26 mouse cellular contexts compared by ENCODE assay signal in genomic region chr11:106543006-106543405, GRCm38 (mm10). TPM values are rescaled to one million over a fixed set of nuclear protein-coding genes. Genes with fewer than 3 reads are reported as not detected.
DNase-seq lines count a peak whose midpoint lies in the region; ATAC-seq and TF ChIP-seq lines count a peak whose summit lies in the region.
"Had no signal": no experiment of that assay in that cellular context is flagged by ENCODE, and none has a peak within 500 bp of the region (broad histone marks: within the 10 kb centered on the region; RNA-seq: fewer than 3 reads in every experiment).

No protein-coding gene starts in this region.

- no peaks in the 10 kb centered on the region for H3K9me3 ChIP-seq in liver, postnatal 0 days (ENCODE audit: low read length)
- no peaks in the 10 kb centered on the region for H3K9me3 ChIP-seq in liver, embryonic 12.5 days (replicated peaks)
- H3K9me3 ChIP-seq in liver, embryonic 14.5 days (ENCODE audit: control insufficient read depth, low read length) = no peaks in the 10 kb centered on the region
- no peaks in the 10 kb centered on the region for H3K9me3 ChIP-seq in midbrain, embryonic 11.5 days (ENCODE audit: control insufficient read depth, low read length)
- H3K9me3 ChIP-seq: forebrain, embryonic 10.5 days; G1E; heart, embryonic 10.5 days; heart, embryonic 13.5 days had no signal

- peaks cover 12% of the 10 kb centered on the region; the same call in 1 of the 2 replicates for H3K79me2 ChIP-seq in liver, adult 2 months (ENCODE audit: control insufficient read depth, insufficient read depth, low read length)

- 0 out of 2 replicates have a peak, but pooled peaks cover 3% of the 10 kb centered on the region for H3K4me1 ChIP-seq in liver, adult 2 months (ENCODE audit: control insufficient read depth, insufficient read depth, low read length)
- H3K4me1 ChIP-seq in liver, postnatal 0 days (ENCODE audit: insufficient read depth) = 0 out of 2 replicates have a peak, but pooled peaks cover 5% of the 10 kb centered on the region
- H3K4me1 ChIP-seq in liver, embryonic 12.5 days = peaks cover 21% of the 10 kb centered on the region
- H3K4me1 ChIP-seq in liver, embryonic 14.5 days (replicated peaks; ENCODE audit: control insufficient read depth in 2 of 2, insufficient read depth in 2 of 2, low read length in 1 of 2) = no peaks in the 10 kb centered on the region
- no peaks in the 10 kb centered on the region for H3K4me1 ChIP-seq in midbrain, embryonic 11.5 days (ENCODE audit: control insufficient read depth, insufficient read depth, low read length)

- ATAC-seq in liver, postnatal 0 days = no peak
- ATAC-seq in liver, embryonic 12.5 days = 0 out of 2 replicates have a peak, but pooled peaks have one; percentile 48
- ATAC-seq in liver, embryonic 14.5 days (ENCODE audit: insufficient read depth) = 0 out of 2 replicates have a peak, but pooled peaks have one; percentile 35
- no peak for ATAC-seq in midbrain, embryonic 11.5 days (ENCODE audit: low FRiP score)
- ATAC-seq: forebrain, embryonic 14.5 days; forebrain, postnatal 0 days; Patski had no signal

- TF ChIP-seq POLR2A in liver, adult 2 months (IDR thresholded peaks at IDR 0.05; ENCODE audit: extremely low read depth, insufficient read depth, low read length) = no peak

- no peaks in the 10 kb centered on the region for H3K27me3 ChIP-seq in liver, adult 2 months (ENCODE audit: control insufficient read depth, insufficient read depth, low read length)
- no peaks in the 10 kb centered on the region for H3K27me3 ChIP-seq in liver, postnatal 0 days (ENCODE audit: insufficient read depth, low read length)
- H3K27me3 ChIP-seq in liver, embryonic 12.5 days (replicated peaks) = no peaks in the 10 kb centered on the region
- H3K27me3 ChIP-seq in liver, embryonic 14.5 days (ENCODE audit: control insufficient read depth, insufficient read depth, low read length) = no peaks in the 10 kb centered on the region
- H3K27me3 ChIP-seq in midbrain, embryonic 11.5 days (ENCODE audit: control insufficient read depth, insufficient read depth, low read length) = no peaks in the 10 kb centered on the region
- H3K27me3 ChIP-seq: CH12.LX; heart, embryonic 13.5 days; Patski had no signal

- H3K4me3 ChIP-seq in liver, adult 2 months (ENCODE audit: insufficient read depth, low read depth, low read length) = no peak overlapping the region
- no peak overlapping the region for H3K4me3 ChIP-seq in liver, postnatal 0 days (ENCODE audit: low read depth, low read length)
- H3K4me3 ChIP-seq in liver, embryonic 12.5 days = no peak overlapping the region
- no peak overlapping the region for H3K4me3 ChIP-seq in liver, embryonic 14.5 days (ENCODE audit: insufficient read depth in 1 of 2, low read depth in 2 of 2, low read length in 2 of 2)
- H3K4me3 ChIP-seq in midbrain, embryonic 11.5 days (ENCODE audit: low read depth, low read length) = no peak overlapping the region
- H3K4me3 ChIP-seq: forebrain, embryonic 10.5 days; heart, adult 2 months; heart, embryonic 10.5 days; heart, embryonic 13.5 days had no signal

- peak; percentile 77 for DNase-seq in liver, adult 2 months (ENCODE audit: extremely low read depth, low read depth, low spot score)
- DNase-seq in liver, postnatal 0 days = no peak
- no peak for DNase-seq in liver, embryonic 14.5 days (ENCODE audit: low read depth in 3 of 3, low spot score in 3 of 3)
- peak; percentile 53 for DNase-seq in yolk sac, embryonic 10.5 days (ENCODE audit: low spot score)
- no peak for DNase-seq in midbrain, embryonic 11.5 days (ENCODE audit: low spot score, missing footprints)
- no peak for DNase-seq in kidney, postnatal 36 days
- DNase-seq: adrenal gland, postnatal 10 days; adrenal gland, postnatal 36 days; cerebellum, adult 18-20 months; cerebellum, adult 9-10 months; cerebellum, postnatal 14 days; forebrain, postnatal 0 days; gastrocnemius, postnatal 10 days; gastrocnemius, postnatal 36 days; heart, adult 2 months; heart, postnatal 14 days; heart, postnatal 4 days had no signal

- peaks cover 20% of the 10 kb centered on the region for H3K36me3 ChIP-seq in liver, adult 2 months (ENCODE audit: control insufficient read depth, insufficient read depth, low read length)
- peaks cover 37% of the 10 kb centered on the region for H3K36me3 ChIP-seq in liver, postnatal 0 days (replicated peaks; ENCODE audit: insufficient read depth, low read length)
- H3K36me3 ChIP-seq in liver, embryonic 12.5 days = peaks cover 57% of the 10 kb centered on the region
- H3K36me3 ChIP-seq in liver, embryonic 14.5 days (replicated peaks; ENCODE audit: control insufficient read depth, insufficient read depth, low read depth) = peaks cover 6% of the 10 kb centered on the region
- H3K36me3 ChIP-seq in midbrain, embryonic 11.5 days (ENCODE audit: control insufficient read depth, insufficient read depth, low read length) = no peaks in the 10 kb centered on the region

- TF ChIP-seq EP300 in liver, postnatal 0 days (IDR thresholded peaks at IDR 0.05; ENCODE audit: low read depth) = no peak
- TF ChIP-seq EP300 in liver, embryonic 14.5 days (IDR thresholded peaks at IDR 0.05; ENCODE audit: low read depth) = no peak

- H3K9ac ChIP-seq in liver, adult 2 months (ENCODE audit: low read depth, low read length) = no peak overlapping the region
- no peak overlapping the region for H3K9ac ChIP-seq in liver, postnatal 0 days (replicated peaks)
- H3K9ac ChIP-seq in liver, embryonic 12.5 days = no peak overlapping the region
- no peak overlapping the region for H3K9ac ChIP-seq in liver, embryonic 14.5 days (replicated peaks)
- H3K9ac ChIP-seq in midbrain, embryonic 11.5 days (ENCODE audit: low read length) = no peak overlapping the region
- H3K9ac ChIP-seq: forebrain, postnatal 0 days; heart, embryonic 13.5 days; hindbrain, embryonic 14.5 days had no signal

- no peak overlapping the region for H3K27ac ChIP-seq in liver, adult 2 months (replicated peaks; ENCODE audit: insufficient read depth, low read depth, low read length)
- H3K27ac ChIP-seq in liver, postnatal 0 days (ENCODE audit: low read depth) = no peak overlapping the region
- H3K27ac ChIP-seq in liver, embryonic 12.5 days = no peak overlapping the region
- no peak overlapping the region for H3K27ac ChIP-seq in liver, embryonic 14.5 days
- no peak overlapping the region for H3K27ac ChIP-seq in midbrain, embryonic 11.5 days (ENCODE audit: low read depth, low read length)
- H3K27ac ChIP-seq: forebrain, embryonic 10.5 days; heart, adult 2 months; heart, embryonic 10.5 days; heart, embryonic 13.5 days; hindbrain, embryonic 14.5 days had no signal

- no peak for TF ChIP-seq CTCF in liver, adult 2 months (IDR thresholded peaks at IDR 0.05; ENCODE audit: low read depth, low read length)
- no peak for TF ChIP-seq CTCF in liver, postnatal 0 days (IDR thresholded peaks at IDR 0.05; ENCODE audit: low read depth)
- no peak for TF ChIP-seq CTCF in liver, embryonic 14.5 days (IDR thresholded peaks at IDR 0.05; ENCODE audit: low read depth)

- WGBS in liver, adult 2 months = 47% methylated on average over 13 of the region's 13 CpGs
- WGBS in liver, postnatal 0 days (ENCODE audit: insufficient replicate concordance) = 73% methylated on average over 13 of the region's 13 CpGs
- WGBS in liver, embryonic 12.5 days (ENCODE audit: insufficient replicate concordance) = 74% methylated on average over 13 of the region's 13 CpGs
- 75% methylated on average over 13 of the region's 13 CpGs for WGBS in liver, embryonic 14.5 days (ENCODE audit: insufficient replicate concordance)
- 92% methylated on average over 13 of the region's 13 CpGs for WGBS in midbrain, embryonic 11.5 days

- no peak overlapping the region for H3K4me2 ChIP-seq in liver, postnatal 0 days (ENCODE audit: low read depth, low read length)
- no peak overlapping the region for H3K4me2 ChIP-seq in liver, embryonic 12.5 days
- H3K4me2 ChIP-seq in liver, embryonic 14.5 days (ENCODE audit: low read depth) = no peak overlapping the region
- H3K4me2 ChIP-seq in midbrain, embryonic 11.5 days = no peak overlapping the region
- H3K4me2 ChIP-seq: heart, embryonic 13.5 days; hindbrain, embryonic 14.5 days had no signal

RNA-seq across cellular contexts. Expression of gene Ern1, which starts 55.4 kb away (rescaled TPM):
- 18.2 and 24.1 TPM in 2 replicates for total RNA-seq in liver, adult 2 months (2014; rRNA removed)
- polyA plus RNA-seq in liver, adult 2 months (2012; rRNA removed) = 36.3 and 52.8 TPM in 2 replicates
- 1.9 and 2.9 TPM in 2 replicates for polyA plus RNA-seq in liver, postnatal 0 days (2015; fragmentation: Nextera tagmentation; extraction: Ambion mirVana)
- 6.7 and 6.8 TPM in 2 replicates for polyA plus RNA-seq in liver, embryonic 12.5 days (2016; fragmentation: Nextera tagmentation; extraction: Ambion mirVana)
- 4.3 and 4.6 TPM in 2 replicates for polyA plus RNA-seq in liver, embryonic 14.5 days (2012; rRNA removed)
- polyA plus RNA-seq in liver, embryonic 14.5 days (2014; fragmentation: Nextera tagmentation; extraction: Ambion mirVana) = 2.9 and 3.3 TPM in 2 replicates
- 4.6 and 5.5 TPM in 2 replicates for polyA plus RNA-seq in midbrain, embryonic 11.5 days (2014; fragmentation: Nextera tagmentation; extraction: Ambion mirVana)

Comparison
In these comparisons a context has a peak if more than half of its experiments do, and no peak if none do; other contexts are left out.
1. DNase-seq: peak in liver, adult 2 months (single experiment) and yolk sac, embryonic 10.5 days (single experiment); none in liver, postnatal 0 days (single experiment), liver, embryonic 14.5 days (0 of 3), midbrain, embryonic 11.5 days (single experiment) and kidney, postnatal 36 days (0 of 2).
2. ATAC-seq: peak in liver, embryonic 12.5 days (single experiment) and liver, embryonic 14.5 days (single experiment); none in liver, postnatal 0 days (single experiment) and midbrain, embryonic 11.5 days (single experiment).